Mouse (Mus musculus): Measurements from ENCODE around the gene Serf2. TPM values are rescaled to one million over a fixed set of nuclear protein-coding genes. Genes with fewer than 3 reads are reported as not detected.

The Serf2 gene
- 357 and 519 TPM in 2 replicates for polyA plus RNA-seq (2012; rRNA removed)

DNA sequence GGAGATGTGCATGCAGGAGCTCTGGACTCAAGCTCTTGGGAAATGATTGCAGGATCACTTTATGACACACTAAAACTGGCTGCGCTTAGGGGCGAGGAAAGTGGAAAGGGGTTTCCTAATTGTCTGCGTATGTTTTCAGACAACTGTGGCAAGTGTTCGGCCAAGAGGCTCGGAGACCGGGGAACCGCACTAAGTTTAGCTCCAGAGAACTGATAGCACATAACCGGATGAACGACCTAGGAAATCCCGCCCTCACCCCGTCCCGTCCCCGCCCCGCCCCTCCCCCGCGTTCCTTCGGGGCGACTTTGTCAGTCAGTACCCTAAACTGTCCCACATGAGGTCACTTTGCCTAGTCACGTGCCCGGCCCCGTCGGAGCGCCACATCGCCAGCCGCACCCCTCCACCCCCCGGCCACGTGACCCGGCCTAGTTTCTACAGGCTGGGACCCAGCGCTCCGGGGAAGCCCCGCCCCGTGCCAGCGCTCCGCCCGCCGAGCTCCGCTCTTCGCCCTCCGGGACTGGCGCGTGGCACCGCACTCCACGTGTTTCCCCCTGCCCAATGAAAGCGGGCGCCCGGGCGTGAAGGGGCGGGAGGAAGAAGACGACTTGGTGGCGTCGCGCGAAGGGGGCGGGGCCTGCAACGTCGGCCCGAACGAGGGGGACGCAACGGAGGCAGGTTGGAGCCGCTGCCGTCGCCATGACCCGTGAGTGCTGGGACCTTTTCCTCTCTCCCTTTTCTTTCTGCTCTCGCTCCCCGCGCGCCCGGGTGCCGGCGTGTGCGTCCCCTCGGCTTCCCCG is at the start of gene Serf2:
Gene Serf2 (plus strand): TSS at position 457 of the 797 bp plus-strand sequence.
- peak; percentile 98 for DNase-seq (ENCODE audit: extremely low spot score in 1 of 2, low spot score in 1 of 2)

DNA sequence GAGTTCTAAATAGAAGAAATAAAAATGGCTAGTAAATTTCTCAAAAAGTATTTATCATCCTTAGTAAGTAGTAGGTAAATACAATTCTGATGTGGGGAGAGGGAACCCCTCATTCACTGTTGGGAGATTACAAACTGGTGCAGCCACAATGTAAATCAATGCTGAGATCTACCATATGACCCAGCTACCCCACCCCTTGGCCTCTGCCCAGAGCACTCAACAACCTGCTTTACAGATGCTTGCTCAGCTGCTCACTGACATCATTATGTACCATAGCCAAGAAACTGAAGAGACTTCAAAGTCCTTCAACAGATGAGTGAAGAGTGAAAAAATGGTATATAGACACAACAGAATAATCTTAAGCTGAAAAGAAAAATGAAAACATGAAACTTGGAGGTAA is 45.7 kb upstream of the Serf2 start:
- no peak for DNase-seq (ENCODE audit: extremely low spot score in 1 of 2, low spot score in 1 of 2)

DNA sequence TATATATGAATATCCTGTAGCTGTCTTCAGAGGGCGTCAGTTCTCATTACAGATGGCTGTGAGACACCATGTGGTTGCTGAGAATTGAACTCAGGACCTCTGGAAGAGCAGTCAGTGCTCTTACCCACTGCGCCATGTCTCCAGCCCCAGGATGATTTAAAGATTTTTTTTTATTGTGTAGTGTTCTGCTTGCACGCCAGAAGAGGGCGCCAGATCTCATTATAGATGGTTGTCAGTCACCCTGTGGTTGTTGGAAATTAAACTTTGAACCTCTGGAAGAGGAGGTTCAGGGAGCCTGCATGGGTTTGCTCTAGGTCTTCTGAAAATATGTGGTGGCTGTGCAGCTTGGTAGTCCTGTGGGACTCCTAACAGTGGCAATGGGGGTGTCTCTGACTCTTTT is 40.8 kb upstream of the Serf2 start:
- DNase-seq (ENCODE audit: extremely low spot score in 1 of 2, low spot score in 1 of 2): peak in 1 of 2 experiments; percentile 20

DNA sequence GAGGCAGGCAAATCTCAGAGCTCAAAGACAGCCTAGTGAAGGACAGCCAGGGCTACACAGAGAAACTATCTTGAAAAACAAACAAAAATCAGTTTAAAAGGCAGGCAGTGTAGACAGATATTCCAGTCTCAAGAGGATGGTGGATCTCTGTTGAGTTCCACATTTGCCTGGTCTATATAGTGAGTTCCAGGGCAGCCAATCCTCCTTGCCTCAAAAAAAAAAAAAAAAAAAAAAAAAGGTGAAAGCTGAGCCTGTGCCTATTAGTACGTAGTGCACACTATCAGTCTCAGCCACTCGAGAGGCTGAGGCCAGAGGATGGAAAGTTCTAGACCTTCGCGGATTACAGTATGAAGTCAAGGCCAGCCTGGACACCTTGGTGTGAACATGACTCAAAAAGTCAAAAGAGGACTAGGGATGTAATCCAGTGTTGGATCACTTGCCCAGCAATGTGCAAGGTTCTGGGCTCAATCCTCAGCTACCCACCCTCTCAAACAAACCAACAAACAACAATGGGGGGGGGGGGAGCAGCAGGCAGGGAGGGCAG is 36.1 kb upstream of the Serf2 start:
- DNase-seq (ENCODE audit: extremely low spot score in 1 of 2, low spot score in 1 of 2): no peak

DNA sequence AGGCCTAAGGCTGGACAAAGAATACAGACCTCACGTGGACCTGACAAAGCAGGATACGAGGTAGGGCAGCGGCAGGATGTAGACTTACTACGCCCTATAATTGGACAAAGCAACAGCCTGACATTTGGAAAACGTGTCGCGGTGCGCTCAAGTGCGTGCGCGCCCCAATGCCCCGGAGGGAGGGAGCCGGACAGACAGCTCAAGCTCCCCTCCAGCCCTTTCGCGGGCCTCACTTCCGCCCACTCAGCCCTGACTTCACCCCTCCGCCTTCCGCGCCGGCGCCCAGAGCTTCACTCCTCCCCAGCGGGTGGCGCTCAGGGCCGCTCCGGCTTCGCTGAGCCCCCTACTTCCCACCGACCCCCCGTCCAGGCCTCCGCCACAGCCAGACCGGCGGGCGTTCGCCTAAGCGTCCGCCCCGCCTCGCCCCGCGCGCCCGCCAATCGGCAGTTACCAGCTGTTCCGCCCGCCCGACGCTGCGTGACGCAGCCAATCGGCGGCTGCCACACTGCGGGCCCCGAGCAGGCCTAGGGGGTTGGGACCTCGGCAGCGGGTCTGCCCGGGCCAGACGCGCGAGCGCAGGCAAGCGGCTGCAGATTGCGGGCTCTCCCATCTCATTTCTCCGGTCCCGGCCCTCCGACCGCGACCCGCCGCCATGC is 35.5 kb upstream of the Serf2 start, which contains the start of the genes Pdia3 and Catsper2:
Gene Pdia3 (plus strand): TSS at position 389 of the 656 bp plus-strand sequence.
Gene Catsper2 (minus strand): TSS at position 406 of the 656 bp plus-strand sequence.
- DNase-seq (ENCODE audit: extremely low spot score in 1 of 2, low spot score in 1 of 2): peak; percentile 89 to 95

DNA sequence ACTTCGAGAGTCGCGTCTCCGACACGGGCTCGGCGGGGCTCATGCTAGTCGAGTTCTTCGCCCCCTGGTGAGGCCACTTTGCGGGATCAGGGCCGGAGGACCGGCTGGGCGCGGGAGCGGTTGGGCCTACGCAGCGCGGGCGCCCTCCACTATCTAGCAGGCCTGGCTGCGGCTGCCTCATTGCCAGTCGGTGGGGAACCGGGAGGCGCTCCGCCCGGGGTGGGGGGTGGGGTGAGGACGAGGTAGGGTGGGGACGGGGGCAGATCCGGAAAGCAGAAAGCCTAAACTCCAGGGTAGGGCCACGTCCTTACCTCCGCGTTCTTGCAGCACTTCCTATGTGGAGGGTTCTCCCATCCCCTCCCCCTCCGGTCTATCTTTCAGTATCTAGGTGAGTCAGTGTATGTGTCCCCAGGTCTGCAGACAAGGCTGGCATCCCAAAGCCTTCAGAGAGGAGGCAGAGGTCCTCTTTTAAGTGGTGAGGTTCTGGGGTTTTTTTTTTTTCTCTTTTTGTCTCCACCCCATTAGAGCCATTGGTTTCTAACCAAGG is 34.8 kb upstream of the Serf2 start:
- peak in 1 of 2 experiments; percentile 44 for DNase-seq (ENCODE audit: extremely low spot score in 1 of 2, low spot score in 1 of 2)

DNA sequence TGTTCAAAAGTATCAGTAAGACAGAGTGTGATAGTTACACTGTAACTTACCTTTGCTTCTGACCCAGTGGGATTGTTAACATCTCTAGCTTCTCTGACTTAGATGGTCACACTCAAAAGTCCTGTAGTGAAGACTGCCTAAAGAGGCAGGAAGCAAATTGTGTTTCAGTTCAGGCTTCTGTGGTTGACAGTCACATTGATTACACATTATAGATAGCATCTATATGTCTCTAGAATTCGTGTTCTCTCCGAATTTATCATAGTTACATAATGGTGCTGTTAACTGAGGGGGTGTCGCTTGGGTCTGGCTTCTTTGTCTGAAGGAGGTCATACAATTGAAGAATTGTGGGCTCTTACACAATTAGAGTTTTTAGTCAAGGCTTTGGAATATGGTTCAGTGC is 33.9 kb upstream of the Serf2 start:
- DNase-seq (ENCODE audit: extremely low spot score in 1 of 2, low spot score in 1 of 2): no peak

DNA sequence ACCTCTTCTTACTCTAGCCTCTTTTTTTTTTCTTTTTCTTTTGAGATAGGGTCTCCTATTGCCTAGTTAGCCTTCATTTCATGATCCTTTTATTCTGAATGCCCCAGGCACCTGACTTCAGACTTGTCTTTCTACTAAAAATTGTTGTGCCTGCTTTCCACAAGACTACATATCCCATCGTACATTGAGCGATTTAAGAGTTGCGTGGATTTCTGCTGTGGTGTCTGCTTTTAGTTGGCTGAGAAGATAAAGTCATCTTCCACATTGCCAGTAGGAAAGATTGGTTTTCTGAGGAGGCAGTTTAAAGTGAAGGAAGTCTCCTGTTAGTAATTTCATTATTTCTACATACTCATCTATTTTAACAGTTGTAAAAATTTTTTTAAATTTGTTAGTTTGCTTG is 33.4 kb upstream of the Serf2 start:
- DNase-seq (ENCODE audit: extremely low spot score in 1 of 2, low spot score in 1 of 2): peak in 1 of 2 experiments; percentile 42

DNA sequence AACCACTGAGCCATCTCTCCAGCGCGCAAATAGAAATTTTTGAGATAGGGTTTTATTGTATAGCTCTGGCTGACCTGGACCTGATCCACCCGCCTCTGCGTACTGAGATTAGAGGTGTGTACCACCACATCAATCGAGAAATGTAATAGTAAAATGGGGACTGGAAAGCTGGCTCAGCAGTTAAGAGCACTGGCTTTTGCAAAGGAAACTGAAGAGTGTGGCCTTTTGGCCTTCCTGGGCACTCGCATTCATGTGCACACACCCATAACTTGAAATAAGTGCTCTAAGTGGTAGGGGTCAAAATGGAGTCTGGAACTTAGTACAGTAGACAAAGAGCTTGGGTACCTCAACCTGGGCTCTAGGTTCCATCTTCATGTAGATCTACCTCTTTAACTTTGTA is 32.6 kb upstream of the Serf2 start:
- no peak for DNase-seq (ENCODE audit: extremely low spot score in 1 of 2, low spot score in 1 of 2)

DNA sequence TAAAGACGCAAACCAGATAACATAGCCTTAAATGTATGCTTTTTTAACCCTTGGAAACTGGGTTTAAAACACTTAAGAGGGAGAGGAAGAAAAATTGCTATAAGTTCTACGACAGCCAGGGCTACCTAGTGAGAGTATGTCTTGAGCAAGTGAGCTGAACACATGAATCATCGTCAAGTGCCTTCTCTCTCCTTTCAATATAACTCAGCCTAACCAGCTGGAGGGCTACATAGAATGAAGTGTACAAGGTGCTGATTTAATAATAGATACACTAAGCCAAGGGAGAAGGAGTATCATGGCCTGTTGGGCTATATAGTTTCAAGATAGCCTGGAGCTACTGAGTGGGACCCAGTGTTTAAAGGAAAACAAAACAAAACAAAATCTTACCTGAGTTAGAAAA is 30.5 kb upstream of the Serf2 start:
- DNase-seq (ENCODE audit: extremely low spot score in 1 of 2, low spot score in 1 of 2): no peak

DNA sequence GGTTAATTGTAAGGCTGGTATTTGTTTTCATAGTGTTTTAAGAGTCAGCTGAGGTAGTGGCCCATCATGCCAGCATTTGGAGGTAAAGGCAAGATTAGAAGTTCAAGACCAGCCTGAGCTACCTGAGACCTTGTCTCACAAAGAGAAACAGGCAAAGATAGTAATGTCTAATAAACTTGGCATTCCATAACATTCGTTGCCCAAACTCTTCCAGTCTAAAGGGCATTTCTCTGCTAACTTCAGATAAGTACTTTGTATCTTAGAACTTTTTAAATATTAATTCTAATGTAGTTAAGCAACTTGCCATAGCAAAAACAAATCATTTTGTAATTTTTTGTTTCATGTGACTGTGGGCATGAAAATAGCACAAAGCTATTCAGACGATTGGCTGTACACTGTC is 25.8 kb upstream of the Serf2 start:
- no peak for DNase-seq (ENCODE audit: extremely low spot score in 1 of 2, low spot score in 1 of 2)

DNA sequence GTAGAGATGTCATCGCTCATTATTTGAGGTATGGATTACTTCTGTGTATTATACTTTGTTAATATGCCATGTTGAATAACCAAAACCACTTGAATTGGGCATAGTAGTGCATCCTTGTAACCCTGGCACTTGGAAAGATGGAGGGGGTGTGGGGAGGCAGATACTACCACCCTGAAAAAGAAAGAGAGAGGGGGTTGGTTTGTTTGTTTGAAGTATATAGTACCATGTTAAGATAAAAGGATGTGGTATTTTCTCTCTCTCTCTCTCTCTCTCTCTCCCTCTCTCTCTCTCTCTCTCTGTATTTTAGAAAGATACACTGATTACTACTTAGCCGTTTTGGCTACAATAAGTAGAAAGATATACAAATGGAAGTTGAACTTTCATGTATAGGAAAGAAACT is 23.1 kb upstream of the Serf2 start:
- no peak for DNase-seq (ENCODE audit: extremely low spot score in 1 of 2, low spot score in 1 of 2)

DNA sequence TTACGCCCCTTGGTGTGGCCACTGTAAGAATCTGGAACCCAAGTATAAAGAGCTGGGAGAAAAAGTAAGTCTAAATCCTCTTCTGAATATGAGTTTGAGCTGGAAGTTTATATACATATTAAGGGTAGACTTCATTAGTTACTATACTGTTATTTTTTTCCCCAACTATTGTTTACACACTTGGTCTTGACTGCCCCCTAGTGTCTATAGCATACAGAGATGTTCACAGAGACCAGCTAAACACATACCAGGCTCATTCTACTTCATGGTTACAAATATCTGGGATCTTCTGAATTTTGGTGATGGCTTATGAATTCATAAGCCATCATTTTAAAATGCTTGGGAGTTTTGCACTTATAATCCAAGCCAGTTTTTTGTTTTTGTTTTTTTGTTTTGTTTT is 14.1 kb upstream of the Serf2 start:
- no peak for DNase-seq (ENCODE audit: extremely low spot score in 1 of 2, low spot score in 1 of 2)

DNA sequence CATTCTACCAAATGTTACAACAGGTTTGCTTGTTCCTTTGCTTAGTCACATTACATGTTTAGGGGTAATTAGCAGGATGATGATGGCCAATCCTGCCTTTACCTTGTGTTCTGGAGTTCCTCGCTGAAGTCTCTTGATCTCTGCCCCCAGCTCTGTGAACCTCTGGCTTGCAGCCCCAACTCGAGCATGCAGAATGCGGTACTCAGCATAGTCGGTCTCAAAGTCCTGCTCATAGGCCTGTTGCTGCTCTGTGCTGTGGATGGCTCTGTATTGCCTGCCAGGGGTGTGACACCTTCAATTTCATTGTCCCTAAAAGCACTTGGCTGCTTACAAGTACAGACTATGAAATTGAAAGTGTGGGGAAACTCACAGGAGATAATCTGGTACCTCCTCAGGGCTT is 9.2 kb upstream of the Serf2 start:
- no peak for DNase-seq (ENCODE audit: extremely low spot score in 1 of 2, low spot score in 1 of 2)

DNA sequence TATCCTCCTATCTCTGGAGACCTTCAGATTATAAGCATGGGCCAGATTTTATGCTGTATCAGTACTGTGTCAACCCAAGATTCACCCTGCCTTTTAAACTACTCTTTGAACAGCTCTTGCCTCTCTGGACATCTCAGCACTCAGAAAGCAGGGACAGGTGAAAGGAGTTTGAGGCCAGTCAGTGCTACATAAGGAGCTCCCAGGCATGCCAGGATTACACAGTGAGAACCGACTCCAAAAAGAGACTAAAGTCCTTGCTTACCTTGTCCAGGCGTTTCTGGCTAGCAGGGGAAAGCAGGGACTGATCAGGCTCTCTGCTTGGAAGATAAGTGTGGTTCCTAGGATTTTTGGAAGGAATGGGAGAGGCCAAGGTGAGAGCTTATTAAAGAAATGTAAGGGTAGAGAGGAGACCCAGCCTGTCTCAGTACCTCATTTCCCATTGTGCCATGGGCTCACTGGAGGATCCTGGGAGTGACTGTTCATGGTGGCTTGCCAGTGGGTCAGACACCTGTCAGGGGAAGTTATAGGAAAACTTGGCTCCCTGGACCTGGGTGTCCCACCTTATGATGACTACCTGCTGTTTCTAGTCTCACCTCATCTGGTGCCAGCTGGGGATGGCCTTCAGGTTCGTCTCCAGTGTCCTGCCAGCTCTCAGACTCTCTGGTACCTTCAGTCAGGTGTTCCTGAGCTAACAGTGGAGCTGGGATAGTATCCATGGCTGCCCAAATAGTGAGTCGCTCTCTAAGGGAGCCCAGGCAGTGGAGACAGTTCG is 8.0 kb upstream of the Serf2 start:
- DNase-seq (ENCODE audit: extremely low spot score in 1 of 2, low spot score in 1 of 2): no peak

DNA sequence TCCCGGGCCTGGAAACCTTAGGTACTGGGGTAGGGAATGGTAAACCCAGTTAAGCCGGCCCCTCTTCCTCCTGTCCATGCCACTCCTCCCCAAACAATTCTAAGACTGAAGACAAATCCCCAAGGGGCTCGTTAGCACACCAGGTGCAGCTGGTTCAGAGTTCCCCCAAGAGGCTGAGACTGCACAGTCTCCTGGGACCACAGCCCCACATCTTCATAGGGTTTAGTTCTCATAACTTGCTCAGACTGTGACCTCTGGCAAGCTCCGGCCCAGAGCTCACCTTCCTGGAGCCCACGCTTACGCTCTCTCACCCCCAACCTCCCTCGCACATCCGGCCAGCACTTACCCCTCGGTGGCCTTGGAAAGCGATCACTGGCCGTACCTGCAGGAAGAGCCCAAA is 7.2 kb upstream of the Serf2 start:
- no peak for DNase-seq (ENCODE audit: extremely low spot score in 1 of 2, low spot score in 1 of 2)

DNA sequence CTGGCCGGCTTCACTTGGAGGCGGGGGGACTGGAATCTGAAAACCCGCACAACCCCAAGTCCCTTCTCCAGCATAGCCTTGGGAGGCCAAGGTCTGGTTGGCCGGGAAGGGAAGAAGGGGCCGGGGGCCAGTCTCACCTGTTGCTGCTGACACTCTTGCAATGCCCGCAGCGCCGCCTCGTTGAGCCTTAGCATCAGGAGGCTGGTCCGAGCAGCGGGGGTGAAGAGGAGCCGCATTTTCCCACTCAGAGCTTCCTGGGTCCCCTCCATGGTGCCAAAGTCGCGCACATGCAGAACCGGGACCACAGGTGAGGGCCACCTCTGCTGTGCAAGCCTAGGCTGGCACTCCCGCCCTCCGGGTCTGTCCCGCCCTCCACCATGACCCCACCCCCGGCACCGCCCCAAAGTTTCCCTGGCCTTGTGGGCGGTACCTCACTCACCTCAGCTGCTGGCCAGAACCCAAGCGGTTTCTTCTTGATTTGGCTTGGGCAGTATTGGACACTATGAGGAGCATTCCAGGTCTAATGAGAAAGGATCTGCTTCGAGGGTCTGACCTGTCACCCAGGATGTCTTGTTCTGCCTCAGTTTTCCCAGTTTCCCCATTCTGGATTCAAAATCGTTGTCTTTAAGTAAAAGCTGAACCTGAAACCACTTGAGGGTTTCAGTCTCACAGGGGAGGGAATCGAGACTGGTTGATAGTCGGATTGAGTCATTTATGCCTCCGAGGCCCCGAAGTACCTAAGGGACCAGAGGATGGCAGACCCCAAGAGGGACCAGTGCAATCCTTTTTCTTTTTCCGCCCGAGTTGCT is 6.5 kb upstream of the Serf2 start:
- DNase-seq (ENCODE audit: extremely low spot score in 1 of 2, low spot score in 1 of 2): no peak

DNA sequence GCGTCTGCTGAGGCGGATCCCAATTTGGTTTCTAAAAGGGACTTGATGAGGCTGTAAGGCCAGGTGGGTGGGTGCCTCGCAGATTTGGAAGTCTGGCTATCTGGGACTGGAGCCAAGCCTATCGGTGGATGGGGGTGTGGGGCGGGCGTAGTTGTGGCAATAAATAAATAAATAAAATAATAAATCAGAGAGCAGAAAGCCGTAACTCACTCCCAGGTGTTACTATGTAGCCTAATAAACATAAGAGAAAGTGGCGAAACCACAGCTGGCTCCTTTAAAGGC is 6.0 kb upstream of the Serf2 start:
- no peak for DNase-seq (ENCODE audit: extremely low spot score in 1 of 2, low spot score in 1 of 2)

DNA sequence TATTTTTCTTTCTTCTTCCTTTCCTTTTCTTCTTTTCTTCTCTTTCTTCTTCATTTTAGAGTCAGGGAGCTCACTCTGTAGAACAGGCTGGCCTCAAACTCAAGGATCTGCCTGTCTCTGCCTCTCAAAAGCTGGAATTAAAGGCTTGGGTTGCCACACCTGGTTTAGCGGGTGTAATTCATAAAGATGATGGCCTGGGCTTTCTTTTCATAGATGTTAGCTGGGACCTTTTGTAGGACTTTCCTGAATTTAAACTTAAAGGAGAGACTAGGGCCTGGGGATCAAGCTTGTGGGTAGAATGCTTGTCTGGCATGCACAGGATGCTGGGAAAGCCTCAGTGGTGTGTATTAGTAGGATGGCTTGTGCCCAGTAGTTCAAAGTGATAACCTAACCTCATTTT is 4.8 kb upstream of the Serf2 start, which contains the start of gene Ell3:
Gene Ell3 (minus strand): TSS at position 101 of the 400 bp plus-strand sequence.
- no peak for DNase-seq (ENCODE audit: extremely low spot score in 1 of 2, low spot score in 1 of 2)

DNA sequence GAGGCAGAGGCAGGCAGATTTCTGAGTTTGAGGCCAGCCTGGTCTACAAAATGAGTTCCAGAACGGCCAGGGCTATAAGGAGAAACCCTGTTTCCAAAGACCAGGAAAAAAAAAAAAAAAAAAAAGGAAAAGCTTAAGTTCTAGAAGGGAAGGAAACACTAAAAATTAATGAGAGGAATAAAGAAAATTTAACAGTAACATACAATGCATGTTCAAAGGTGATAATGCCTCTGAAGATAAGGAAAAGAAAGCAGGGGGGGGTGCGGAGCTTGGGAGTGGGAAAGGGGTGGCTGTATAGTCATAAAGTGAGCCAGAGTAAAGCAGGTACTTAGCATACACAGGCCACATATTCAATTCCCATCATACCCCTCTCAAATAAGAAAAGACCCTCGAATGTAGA is 3.9 kb upstream of the Serf2 start:
- no peak for DNase-seq (ENCODE audit: extremely low spot score in 1 of 2, low spot score in 1 of 2)
